Mouse (Mus musculus) myocyte (in vitro differentiated cells): Measurements from ENCODE around the gene Arfip1.

Source experiments
- CEBPB ChIP-seq: IDR thresholded peaks from 2 replicates; pipeline ENCODE4 v1.6.1; 2011; ENCODE audit warnings: mild to moderate bottlenecking, moderate library complexity; ENCODE audit not compliant: poor library complexity, insufficient read depth, severe bottlenecking
- E2F4 ChIP-seq: IDR thresholded peaks from one replicate; pipeline ENCODE4 v1.6.1; 2011; ENCODE audit warnings: mild to moderate bottlenecking, control low read depth, moderate library complexity; ENCODE audit not compliant: insufficient read depth
- MAX ChIP-seq: IDR thresholded peaks from one replicate; pipeline ENCODE4 v1.6.1; 2011; ENCODE audit warnings: low read depth, mild to moderate bottlenecking, control low read depth
- MYOD1 ChIP-seq, 3 experiments: IDR thresholded peaks; one replicate each; pipeline ENCODE4 v1.6.1; 2011; ENCODE audit warnings: control low read depth in 2 of 3, low read depth in 2 of 3, mild to moderate bottlenecking in 2 of 3, moderate library complexity in 1 of 3; ENCODE audit not compliant: insufficient read length in 2 of 3, control insufficient read depth in 1 of 3
- POLR2A ChIP-seq: IDR thresholded peaks from one replicate; pipeline ENCODE4 v1.6.1; 2011; ENCODE audit warnings: low read depth, mild to moderate bottlenecking, control low read depth, moderate library complexity; ENCODE audit not compliant: insufficient read length
- REST ChIP-seq: IDR thresholded peaks from one replicate; pipeline ENCODE4 v1.6.1; 2011; ENCODE audit warnings: mild to moderate bottlenecking, control low read depth, moderate library complexity; ENCODE audit not compliant: insufficient read depth, insufficient read length
- SRF ChIP-seq: IDR thresholded peaks from one replicate; pipeline ENCODE4 v1.6.1; 2011; ENCODE audit warnings: low read depth; ENCODE audit not compliant: control insufficient read depth, insufficient read length
- TCF12 ChIP-seq: IDR thresholded peaks from one replicate; pipeline ENCODE4 v1.6.1; 2011; ENCODE audit warnings: mild to moderate bottlenecking, control low read depth; ENCODE audit not compliant: poor library complexity, insufficient read depth, severe bottlenecking
- TCF3 ChIP-seq: IDR thresholded peaks from one replicate; pipeline ENCODE4 v1.6.1; 2011; ENCODE audit warnings: low read depth, control low read depth; ENCODE audit not compliant: insufficient read length
- USF1 ChIP-seq: IDR thresholded peaks from one replicate; pipeline ENCODE4 v1.6.1; 2011; ENCODE audit warnings: low read depth, mild to moderate bottlenecking, control low read depth, moderate library complexity

GRCm38 (mm10) chr3:84492657-84493056 lies 89.8 kb downstream of the Arfip1 start:
- no peak for TF ChIP-seq CEBPB
- TF ChIP-seq E2F4 = no peak
- no peak for TF ChIP-seq POLR2A
- no peak for TF ChIP-seq MAX
- TF ChIP-seq USF1 = no peak
- no peak for TF ChIP-seq TCF12
- no peak for TF ChIP-seq SRF
- TF ChIP-seq TCF3 = no peak
- TF ChIP-seq REST = no peak
- no peak for TF ChIP-seq MYOD1 (IDR thresholded peaks at IDR 0.05; ENCODE audit: control insufficient read depth in 1 of 3, insufficient read length in 2 of 3, low read depth in 2 of 3)
